Mouse (Mus musculus) heart, adult 2 months (tissue): ENCODE data around the gene Tbrg4. TPM values are rescaled to one million over a fixed set of nuclear protein-coding genes. Genes with fewer than 3 reads are reported as not detected.

Experiments used
- DNase-seq, 2 experiments: peaks; one replicate each; pipeline ENCODE4 v3.0.0; 2021
- H3K27ac ChIP-seq: fragments of 200-600 bp; 2 replicates; pipeline ENCODE4 v1.8.1; 2022
- H3K27me3 ChIP-seq: fragments of 200-500 bp; 2 replicates; pipeline ENCODE4 v1.6.1; 2012; ENCODE audit warnings: mild to moderate bottlenecking, low read length, inconsistent platforms, mixed read lengths; ENCODE audit not compliant: control insufficient read depth, insufficient read depth
- H3K36me3 ChIP-seq: fragments of 200-500 bp; 2 replicates; pipeline ENCODE4 v1.6.1; 2012; ENCODE audit warnings: low read length, inconsistent platforms; ENCODE audit not compliant: control insufficient read depth, insufficient read depth
- H3K4me1 ChIP-seq: fragments of 200-500 bp; 2 replicates; pipeline ENCODE4 v1.6.1; 2011; ENCODE audit warnings: low read length; ENCODE audit not compliant: control insufficient read depth, insufficient read depth
- H3K4me3 ChIP-seq: fragments of 200-600 bp; 2 replicates; pipeline ENCODE4 v1.8.1; 2022
- H3K79me2 ChIP-seq: fragments of 200-500 bp; replicated peaks from 2 replicates; pipeline ENCODE4 v1.6.1; 2012; ENCODE audit warnings: mild to moderate bottlenecking, inconsistent platforms, low read length, moderate library complexity, mixed read lengths; ENCODE audit not compliant: control insufficient read depth, insufficient read depth
- H3K9ac ChIP-seq: fragments of 200-500 bp; 2 replicates; pipeline ENCODE4 v1.6.1; 2012; ENCODE audit warnings: low read depth, mild to moderate bottlenecking, control low read depth, inconsistent platforms, low read length, mixed read lengths
- CTCF ChIP-seq: fragments of 200-600 bp; IDR thresholded peaks from 2 replicates; pipeline ENCODE4 v1.8.1; 2022; ENCODE audit warnings: antibody characterized with exemption, mild to moderate bottlenecking, moderate library complexity
- EP300 ChIP-seq: fragments of 200-500 bp; IDR thresholded peaks from 2 replicates; pipeline ENCODE4 v1.6.1; 2011; ENCODE audit warnings: low read depth, low read length, control low read depth; ENCODE audit not compliant: insufficient read depth
- POLR2A ChIP-seq: fragments of 200-500 bp; IDR thresholded peaks from 2 replicates; pipeline ENCODE4 v1.6.1; 2011; ENCODE audit warnings: mild to moderate bottlenecking, low read depth, low read length, control low read depth; ENCODE audit not compliant: insufficient read depth
- WGBS: fragments of 180-500 bp; shearing (Covaris S2); methylation state at CpG from one replicate; pipeline ENCODE4 v1.1.7; 2018; 5-methylcytosine and 5-hydroxymethylcytosine counted together
- intact Hi-C: fragments of 180-260 bp; cut with DNase I; formaldehyde crosslinking; loops from one replicate; pipeline ENCODE4 v1.15.1; 2025
- long read RNA-seq: library from polyadenylated mRNA; stranded (forward); transcript quantifications from one replicate; pipeline ENCODE4 v2.0.0, GENCODE M21; 2021
- polyA plus RNA-seq: library from polyadenylated mRNA; depleted of rRNA; stranded (reverse); fragments of >200 nt; gene quantifications from 2 replicates; pipeline ENCODE4 v1.2.3, GENCODE M21; 2012; rRNA removed
- total RNA-seq, 2 experiments: library from RNA; stranded (reverse); gene quantifications; 2 replicates each; pipeline ENCODE4 v1.2.3; 2021

The Tbrg4 gene
- total RNA-seq (10 to 100 TPM; 85.1 to 95.8 TPM), polyA plus RNA-seq (110 and 131 TPM in 2 replicates)
- long read RNA-seq, transcript Tbrg4-201 (12 exons, 2,290 nt): major isoform, 36 of 54 reads
- long read RNA-seq, partial matches to known transcripts: 9 of 54 reads
- long read RNA-seq, other reads (novel, unspliced or antisense): 5 of 54 reads

- Histone ChIP-seq H3K9ac (peak within 1 kb of the TSS; percentile 78), H3K36me3 (peaks cover 5% of the 10 kb centered on the region), H3K4me1 (peaks cover 6% of the 10 kb centered on the region), H3K27ac (peak within 1 kb of the TSS; percentile 96), H3K79me2 (peaks cover 2% of the 10 kb centered on the region; the same call in 1 of the 2 replicates), H3K4me3 (peak within 1 kb of the TSS; percentile 65), H3K27me3 (no peaks in the 10 kb centered on the region)
- peak; percentile 98 for TF ChIP-seq POLR2A
- TF ChIP-seq EP300: peak; percentile 87
- no peak for TF ChIP-seq CTCF
- peak; percentile 94 to 96 for DNase-seq
- intact Hi-C loops: loop anchor here (2.0 to 10.0 kb wide), 3 partner anchors 79 to 261 kb away; partner anchors contain the start of gene Ccm2
- under 1% methylated on average over 66 of the region's 66 CpGs for WGBS
Observed at GRCm38 (mm10) chr11:6625478-6626387, at the start of gene Tbrg4. Gene Tbrg4 (minus strand): TSS chr11:6626067.

GRCm38 (mm10) chr11:6675402-6675801 lies 49.5 kb upstream of the Tbrg4 start:
- H3K4me3 ChIP-seq: no peak overlapping the region
- WGBS: 30% methylated on average over 7 of the region's 7 CpGs
- intact Hi-C loops: no loop called here
- no peaks in the 10 kb centered on the region for H3K27me3 ChIP-seq
- peak; percentile 64; the same call in 1 of the 2 replicates for TF ChIP-seq POLR2A
- peak; percentile 71; the same call in 1 of the 2 replicates for TF ChIP-seq EP300
- TF ChIP-seq CTCF: no peak
- H3K9ac ChIP-seq: no peak overlapping the region
- no peaks in the 10 kb centered on the region for H3K79me2 ChIP-seq
- peaks cover 7% of the 10 kb centered on the region for H3K4me1 ChIP-seq
- H3K27ac ChIP-seq: peak overlapping the region; percentile 81
- no peaks in the 10 kb centered on the region for H3K36me3 ChIP-seq
- DNase-seq: peak; percentile 51 to 69

- Histone ChIP-seq H3K4me1 (peaks cover 5% of the 10 kb centered on the region), H3K9ac (no peak overlapping the region), H3K4me3 (no peak overlapping the region), H3K27ac (peak overlapping the region; percentile 81), H3K27me3 (no peaks in the 10 kb centered on the region), H3K79me2 (no peaks in the 10 kb centered on the region), H3K36me3 (no peaks in the 10 kb centered on the region)
- 92% methylated on average over 9 of the region's 9 CpGs for WGBS
- no peak for DNase-seq
- intact Hi-C loops: no loop called here
- no peak for TF ChIP-seq CTCF
- no peak for TF ChIP-seq POLR2A
- TF ChIP-seq EP300: no peak
Observed at GRCm38 (mm10) chr11:6674701-6675100, 48.8 kb upstream of the Tbrg4 start.

- Histone ChIP-seq H3K79me2 (no peaks in the 10 kb centered on the region), H3K27ac (no peak overlapping the region), H3K27me3 (no peaks in the 10 kb centered on the region), H3K9ac (no peak overlapping the region), H3K36me3 (no peaks in the 10 kb centered on the region), H3K4me1 (peaks cover 6% of the 10 kb centered on the region), H3K4me3 (no peak overlapping the region)
- 79% methylated on average over 4 of the region's 4 CpGs for WGBS
- no peak for TF ChIP-seq CTCF
- TF ChIP-seq POLR2A: no peak
- TF ChIP-seq EP300: no peak
- no peak for DNase-seq
- intact Hi-C loops: no loop called here
Observed at GRCm38 (mm10) chr11:6670826-6671225, 45.0 kb upstream of the Tbrg4 start.

- Histone ChIP-seq H3K9ac (no peak overlapping the region), H3K36me3 (no peaks in the 10 kb centered on the region), H3K79me2 (no peaks in the 10 kb centered on the region), H3K27ac (no peak overlapping the region), H3K4me3 (no peak overlapping the region), H3K4me1 (peaks cover 6% of the 10 kb centered on the region), H3K27me3 (no peaks in the 10 kb centered on the region)
- intact Hi-C loops: no loop called here
- DNase-seq: no peak
- no peak for TF ChIP-seq POLR2A
- TF ChIP-seq EP300: no peak
- TF ChIP-seq CTCF: no peak
- WGBS: 57% methylated on average over 2 of the region's 2 CpGs
Observed at GRCm38 (mm10) chr11:6670044-6670443, 44.2 kb upstream of the Tbrg4 start.

- Histone ChIP-seq H3K79me2 (no peaks in the 10 kb centered on the region), H3K27me3 (no peaks in the 10 kb centered on the region), H3K9ac (no peak overlapping the region), H3K4me1 (peaks cover 2% of the 10 kb centered on the region), H3K4me3 (no peak overlapping the region), H3K27ac (peak overlapping the region; percentile 33), H3K36me3 (no peaks in the 10 kb centered on the region)
- intact Hi-C loops: no loop called here
- no peak for DNase-seq
- no peak for TF ChIP-seq CTCF
- no peak for TF ChIP-seq POLR2A
- WGBS: 32% methylated on average over 9 of the region's 9 CpGs
Observed at GRCm38 (mm10) chr11:6669041-6669440, 43.2 kb upstream of the Tbrg4 start.
